Mouse (Mus musculus) ovary, postnatal 10 days (tissue): ENCODE data around the gene Josd1.
A peak's percentile ranks its signal among the peaks of the same experiment; 100 is the strongest.

Experiments
- DNase-seq: peaks from one replicate; pipeline ENCODE4 v3.0.0; 2022; ENCODE audit warnings: low spot score

Gene Josd1

GRCm38 (mm10) chr15:79687646-79688267, at the start of gene Josd1:
Gene Josd1 (minus strand): TSS chr15:79687919.
- peak; percentile 97 for DNase-seq

GRCm38 (mm10) chr15:79734311-79734710, 46.6 kb upstream of the Josd1 start:
- DNase-seq: no peak

GRCm38 (mm10) chr15:79733640-79734039, 45.9 kb upstream of the Josd1 start:
- no peak for DNase-seq

- no peak for DNase-seq
These were observed 45.5 kb upstream of the Josd1 start for GRCm38 (mm10) chr15:79733192-79733591.

GRCm38 (mm10) chr15:79731554-79731953, 43.8 kb upstream of the Josd1 start:
- DNase-seq: no peak

- no peak for DNase-seq
These were observed 41.1 kb upstream of the Josd1 start for GRCm38 (mm10) chr15:79728731-79729388.

GRCm38 (mm10) chr15:79728311-79728710, 40.6 kb upstream of the Josd1 start:
- no peak for DNase-seq

GRCm38 (mm10) chr15:79727840-79728239, 40.1 kb upstream of the Josd1 start:
- no peak for DNase-seq

- no peak for DNase-seq
These were observed 37.6 kb upstream of the Josd1 start for GRCm38 (mm10) chr15:79725190-79725789.

GRCm38 (mm10) chr15:79723439-79723838, 35.7 kb upstream of the Josd1 start:
- no peak for DNase-seq

- DNase-seq: no peak
These were observed 33.1 kb upstream of the Josd1 start for GRCm38 (mm10) chr15:79720796-79721195.

- DNase-seq: no peak
These were observed 32.5 kb upstream of the Josd1 start for GRCm38 (mm10) chr15:79720267-79720666.

GRCm38 (mm10) chr15:79716710-79717109, 29.0 kb upstream of the Josd1 start:
- DNase-seq: no peak

GRCm38 (mm10) chr15:79715646-79716045, 27.9 kb upstream of the Josd1 start:
- DNase-seq: no peak

- DNase-seq: no peak
These were observed 20.6 kb upstream of the Josd1 start for GRCm38 (mm10) chr15:79708229-79708822.

GRCm38 (mm10) chr15:79706603-79707214, 19.0 kb upstream of the Josd1 start:
- no peak for DNase-seq

GRCm38 (mm10) chr15:79697558-79698187, 10.0 kb upstream of the Josd1 start:
- DNase-seq: no peak

GRCm38 (mm10) chr15:79697011-79697410, 9.3 kb upstream of the Josd1 start:
- DNase-seq: no peak

GRCm38 (mm10) chr15:79696508-79696907, 8.8 kb upstream of the Josd1 start:
- DNase-seq: no peak

GRCm38 (mm10) chr15:79695516-79695915, 7.8 kb upstream of the Josd1 start:
- no peak for DNase-seq

GRCm38 (mm10) chr15:79694512-79694911, 6.8 kb upstream of the Josd1 start:
- DNase-seq: no peak

GRCm38 (mm10) chr15:79693740-79694139, 6.0 kb upstream of the Josd1 start:
- no peak for DNase-seq
